Comparison of ENCODE assay signal across 9 mouse cellular contexts in genomic region chr2:164441155-164441554, GRCm38 (mm10). TPM values are rescaled to one million over a fixed set of nuclear protein-coding genes. Genes with fewer than 3 reads are reported as not detected.
A peak's percentile ranks its signal among the peaks of the same experiment; 100 is the strongest.
DNase-seq lines count a peak whose midpoint lies in the region; ATAC-seq and TF ChIP-seq lines count a peak whose summit lies in the region.
"Had no signal": no experiment of that assay in that cellular context is flagged by ENCODE, and none has a peak within 500 bp of the region (broad histone marks: within the 10 kb centered on the region; RNA-seq: fewer than 3 reads in every experiment).

No protein-coding gene starts in this region.

- TF ChIP-seq EP300 in liver, postnatal 0 days (IDR thresholded peaks at IDR 0.05; ENCODE audit: low read depth) = no peak

- H3K27me3 ChIP-seq in forebrain, embryonic 10.5 days (ENCODE audit: poor library complexity, severe bottlenecking) = peaks cover 45% of the 10 kb centered on the region
- H3K27me3 ChIP-seq in forebrain, embryonic 12.5 days = peaks cover 23% of the 10 kb centered on the region
- 0 out of 2 replicates have a peak, but pooled peaks cover 6% of the 10 kb centered on the region for H3K27me3 ChIP-seq in liver, postnatal 0 days (ENCODE audit: insufficient read depth, low read length)

- no peak overlapping the region for H3K9ac ChIP-seq in forebrain, embryonic 12.5 days
- peak overlapping the region; percentile 77 for H3K9ac ChIP-seq in liver, postnatal 0 days (replicated peaks)

- H3K36me3 ChIP-seq in forebrain, embryonic 10.5 days (replicated peaks) = no peaks in the 10 kb centered on the region; the same call in 1 of the 2 replicates
- no peaks in the 10 kb centered on the region for H3K36me3 ChIP-seq in forebrain, embryonic 12.5 days (replicated peaks)
- H3K36me3 ChIP-seq in liver, postnatal 0 days (replicated peaks; ENCODE audit: insufficient read depth, low read length) = no peaks in the 10 kb centered on the region; the same call in none of the 2 replicates
- H3K36me3 ChIP-seq: G1E had no signal

- 32% methylated on average over 8 of the region's 8 CpGs for WGBS in forebrain, embryonic 10.5 days
- WGBS in forebrain, embryonic 12.5 days = 36% methylated on average over 8 of the region's 8 CpGs
- WGBS in liver, postnatal 0 days (ENCODE audit: insufficient replicate concordance) = 12% methylated on average over 8 of the region's 8 CpGs

- H3K4me3 ChIP-seq in forebrain, embryonic 10.5 days = peak overlapping the region; percentile 21; the same call in 1 of the 2 replicates
- H3K4me3 ChIP-seq in forebrain, embryonic 12.5 days (replicated peaks) = no peak overlapping the region
- H3K4me3 ChIP-seq in liver, postnatal 0 days (ENCODE audit: low read depth, low read length) = peak overlapping the region; percentile 57

- no peak for ATAC-seq in forebrain, embryonic 12.5 days (ENCODE audit: low FRiP score)
- ATAC-seq in CD4-positive, CD25-positive, alpha-beta regulatory T cell, adult 4 months = peak; percentile 91
- ATAC-seq in liver, postnatal 0 days = no peak

- no peak overlapping the region for H3K27ac ChIP-seq in forebrain, embryonic 10.5 days
- H3K27ac ChIP-seq in forebrain, embryonic 12.5 days = no peak overlapping the region
- peak overlapping the region; percentile 89 for H3K27ac ChIP-seq in liver, postnatal 0 days (ENCODE audit: low read depth)

- H3K9me3 ChIP-seq in forebrain, embryonic 10.5 days = no peaks in the 10 kb centered on the region
- H3K9me3 ChIP-seq in forebrain, embryonic 12.5 days = no peaks in the 10 kb centered on the region
- H3K9me3 ChIP-seq in liver, postnatal 0 days (ENCODE audit: low read length) = no peaks in the 10 kb centered on the region
- H3K9me3 ChIP-seq: G1E had no signal

- TF ChIP-seq CTCF in liver, postnatal 0 days (IDR thresholded peaks at IDR 0.05; ENCODE audit: low read depth) = no peak

- H3K4me2 ChIP-seq in forebrain, embryonic 12.5 days = no peak overlapping the region
- peak overlapping the region; percentile 63 for H3K4me2 ChIP-seq in liver, postnatal 0 days (ENCODE audit: low read depth, low read length)

- peaks cover 65% of the 10 kb centered on the region for H3K4me1 ChIP-seq in forebrain, embryonic 10.5 days
- peaks cover 23% of the 10 kb centered on the region for H3K4me1 ChIP-seq in forebrain, embryonic 12.5 days
- H3K4me1 ChIP-seq in liver, postnatal 0 days (ENCODE audit: insufficient read depth) = peaks cover 12% of the 10 kb centered on the region

- no peak for DNase-seq in forebrain, embryonic 10.5 days (ENCODE audit: extremely low spot score, low spot score)
- DNase-seq in induced T-regulatory cell, adult 2 months (ENCODE audit: low read depth) = peak; percentile 51
- DNase-seq in liver, postnatal 0 days = peak; percentile 66
- peak; percentile 49 to 54 for DNase-seq in thymus, postnatal 10 days (ENCODE audit: low spot score in 2 of 2)
- DNase-seq in ovary, adult 18-20 months (ENCODE audit: low spot score) = no peak
- no peak for DNase-seq in layer of hippocampus, adult 8-10 months (ENCODE audit: low spot score in 2 of 2)

RNA-seq across cellular contexts. Expression of gene Sdc4, which starts 2.5 kb away (rescaled TPM):
- 19.6 and 22.7 TPM in 2 replicates for polyA plus RNA-seq in forebrain, embryonic 10.5 days (2016; fragmentation: Nextera tagmentation; extraction: Ambion mirVana)
- polyA plus RNA-seq in forebrain, embryonic 12.5 days (2016; fragmentation: Nextera tagmentation; extraction: Ambion mirVana) = 12.1 and 12.6 TPM in 2 replicates
- polyA plus RNA-seq in CD4-positive, CD25-positive, alpha-beta regulatory T cell, adult 4 months (2017; shearing (Covaris generic)) = 10 to 100 TPM; 69.7 to 93.7 TPM
- 194 and 208 TPM in 2 replicates for polyA plus RNA-seq in liver, postnatal 0 days (2015; fragmentation: Nextera tagmentation; extraction: Ambion mirVana)
- 100 to 1,000 TPM; 109 to 165 (median 131) TPM for total RNA-seq in layer of hippocampus, adult 8-10 months (2022)
- polyA plus RNA-seq: G1E had no signal

RNA-seq across cellular contexts. Expression of gene Sys1, which starts 15.6 kb away (rescaled TPM):
- 57.9 and 59.5 TPM in 2 replicates for polyA plus RNA-seq in forebrain, embryonic 10.5 days (2016; fragmentation: Nextera tagmentation; extraction: Ambion mirVana)
- polyA plus RNA-seq in forebrain, embryonic 12.5 days (2016; fragmentation: Nextera tagmentation; extraction: Ambion mirVana) = 60.5 and 67.4 TPM in 2 replicates
- 10 to 100 TPM in 1 of 2 experiments, 1 to 10 TPM in 1; 8.8 to 15.1 TPM for polyA plus RNA-seq in CD4-positive, CD25-positive, alpha-beta regulatory T cell, adult 4 months (2017; shearing (Covaris generic))
- polyA plus RNA-seq in liver, postnatal 0 days (2015; fragmentation: Nextera tagmentation; extraction: Ambion mirVana) = 43.5 and 46.2 TPM in 2 replicates
- 10 to 100 TPM; 40.4 to 45.8 (median 44.8) TPM for total RNA-seq in layer of hippocampus, adult 8-10 months (2022)

RNA-seq across cellular contexts. Expression of gene Gm20458, which starts 19.6 kb away (rescaled TPM):
- polyA plus RNA-seq in forebrain, embryonic 10.5 days (2016; fragmentation: Nextera tagmentation; extraction: Ambion mirVana) = 2.0 and 3.0 TPM in 2 replicates
- polyA plus RNA-seq in forebrain, embryonic 12.5 days (2016; fragmentation: Nextera tagmentation; extraction: Ambion mirVana) = 4.7 and 6.2 TPM in 2 replicates
- not detected for polyA plus RNA-seq in CD4-positive, CD25-positive, alpha-beta regulatory T cell, adult 4 months (2017; shearing (Covaris generic))
- polyA plus RNA-seq in liver, postnatal 0 days (2015; fragmentation: Nextera tagmentation; extraction: Ambion mirVana) = 5.8 and 6.1 TPM in 2 replicates
- total RNA-seq in layer of hippocampus, adult 8-10 months (2022) = 10 to 100 TPM in 1 of 4 experiments, 1 to 10 TPM in 2, not detected in 1; 8.4 to 15.8 (median 9.9) TPM

RNA-seq across cellular contexts. Expression of gene Trp53tg5, which starts 32.4 kb away (rescaled TPM):
- not detected in 2 replicates for polyA plus RNA-seq in forebrain, embryonic 10.5 days (2016; fragmentation: Nextera tagmentation; extraction: Ambion mirVana)
- not detected in 2 replicates for polyA plus RNA-seq in forebrain, embryonic 12.5 days (2016; fragmentation: Nextera tagmentation; extraction: Ambion mirVana)
- polyA plus RNA-seq in CD4-positive, CD25-positive, alpha-beta regulatory T cell, adult 4 months (2017; shearing (Covaris generic)) = not detected
- not detected in 2 replicates for polyA plus RNA-seq in liver, postnatal 0 days (2015; fragmentation: Nextera tagmentation; extraction: Ambion mirVana)
- total RNA-seq in layer of hippocampus, adult 8-10 months (2022) = not detected
- total RNA-seq: G1E had no signal
- polyA plus RNA-seq: G1E had no signal

RNA-seq across cellular contexts. Expression of gene Matn4, which starts 36.2 kb away (rescaled TPM):
- not detected in 2 replicates for polyA plus RNA-seq in forebrain, embryonic 10.5 days (2016; fragmentation: Nextera tagmentation; extraction: Ambion mirVana)
- polyA plus RNA-seq in forebrain, embryonic 12.5 days (2016; fragmentation: Nextera tagmentation; extraction: Ambion mirVana) = 3.3 and 4.0 TPM in 2 replicates
- not detected for polyA plus RNA-seq in CD4-positive, CD25-positive, alpha-beta regulatory T cell, adult 4 months (2017; shearing (Covaris generic))
- 0.18 and 0.25 TPM in 2 replicates for polyA plus RNA-seq in liver, postnatal 0 days (2015; fragmentation: Nextera tagmentation; extraction: Ambion mirVana)
- total RNA-seq in layer of hippocampus, adult 8-10 months (2022) = 10 to 100 TPM; 11.1 to 12.6 (median 11.9) TPM
- polyA plus RNA-seq: G1E had no signal

Comparison
In these comparisons a context has a peak if more than half of its experiments do, and no peak if none do; other contexts are left out.
1. DNase-seq: peak in induced T-regulatory cell, adult 2 months (single experiment), liver, postnatal 0 days (single experiment) and thymus, postnatal 10 days (2 of 2); none in forebrain, embryonic 10.5 days (single experiment), ovary, adult 18-20 months (single experiment) and layer of hippocampus, adult 8-10 months (0 of 2).